Mouse (Mus musculus): ENCODE results near the gene Hbq1b. TPM values are rescaled to one million over a fixed set of nuclear protein-coding genes. Genes with fewer than 3 reads are reported as not detected.

The Hbq1b gene
- polyA plus RNA-seq, 1 experiment, result 1.9 TPM

- Histone ChIP-seq H3K27ac (ENCODE audit: insufficient read depth, low read length) (no peak overlapping the region), H3K4me1 (ENCODE audit: control insufficient read depth, insufficient read depth, low read length) (peaks cover 18% of the 10 kb centered on the region), H3K4me3 (ENCODE audit: insufficient read depth, low read length) (no peak overlapping the region)
- TF ChIP-seq POLR2A (IDR thresholded peaks at IDR 0.05; ENCODE audit: extremely low read depth, insufficient read depth, low read length) (no peak), CTCF (IDR thresholded peaks at IDR 0.05; ENCODE audit: extremely low read depth, insufficient read depth, low read length) (peak; percentile 22; the same call in 1 of the 2 replicates)
Observed at GRCm38 (mm10) chr11:32247068-32247467, 39.7 kb upstream of the Hbq1b start.

- no peak overlapping the region for H3K4me3 ChIP-seq (ENCODE audit: insufficient read depth, low read length)
- TF ChIP-seq CTCF (IDR thresholded peaks at IDR 0.05; ENCODE audit: extremely low read depth, insufficient read depth, low read length) (no peak), POLR2A (IDR thresholded peaks at IDR 0.05; ENCODE audit: extremely low read depth, insufficient read depth, low read length) (no peak)
- H3K4me1 ChIP-seq (ENCODE audit: control insufficient read depth, insufficient read depth, low read length), result peaks cover 9% of the 10 kb centered on the region
- H3K27ac ChIP-seq (ENCODE audit: insufficient read depth, low read length), result no peak overlapping the region
Observed at GRCm38 (mm10) chr11:32248350-32248749, 38.4 kb upstream of the Hbq1b start.

- H3K27ac ChIP-seq (ENCODE audit: insufficient read depth, low read length), result no peak overlapping the region
- H3K4me1 ChIP-seq (ENCODE audit: control insufficient read depth, insufficient read depth, low read length), result peaks cover 3% of the 10 kb centered on the region; the same call in 1 of the 2 replicates
- no peak overlapping the region for H3K4me3 ChIP-seq (ENCODE audit: insufficient read depth, low read length)
- TF ChIP-seq POLR2A (IDR thresholded peaks at IDR 0.05; ENCODE audit: extremely low read depth, insufficient read depth, low read length), result no peak
- TF ChIP-seq CTCF (IDR thresholded peaks at IDR 0.05; ENCODE audit: extremely low read depth, insufficient read depth, low read length), result no peak
Observed at GRCm38 (mm10) chr11:32250880-32251763, 35.6 kb upstream of the Hbq1b start.

GRCm38 (mm10) chr11:32253121-32253520 lies 33.6 kb upstream of the Hbq1b start:
- peaks cover 3% of the 10 kb centered on the region; the same call in 1 of the 2 replicates for H3K4me1 ChIP-seq (ENCODE audit: control insufficient read depth, insufficient read depth, low read length)
- H3K4me3 ChIP-seq (ENCODE audit: insufficient read depth, low read length), result no peak overlapping the region
- no peak for TF ChIP-seq CTCF (IDR thresholded peaks at IDR 0.05; ENCODE audit: extremely low read depth, insufficient read depth, low read length)
- no peak for TF ChIP-seq POLR2A (IDR thresholded peaks at IDR 0.05; ENCODE audit: extremely low read depth, insufficient read depth, low read length)
- no peak overlapping the region for H3K27ac ChIP-seq (ENCODE audit: insufficient read depth, low read length)

GRCm38 (mm10) chr11:32256146-32256545 lies 30.6 kb upstream of the Hbq1b start:
- H3K27ac ChIP-seq (ENCODE audit: insufficient read depth, low read length), result no peak overlapping the region
- H3K4me1 ChIP-seq (ENCODE audit: control insufficient read depth, insufficient read depth, low read length), result peaks cover 3% of the 10 kb centered on the region; the same call in 1 of the 2 replicates
- TF ChIP-seq POLR2A (IDR thresholded peaks at IDR 0.05; ENCODE audit: extremely low read depth, insufficient read depth, low read length), result no peak
- no peak for TF ChIP-seq CTCF (IDR thresholded peaks at IDR 0.05; ENCODE audit: extremely low read depth, insufficient read depth, low read length)
- no peak overlapping the region for H3K4me3 ChIP-seq (ENCODE audit: insufficient read depth, low read length)

GRCm38 (mm10) chr11:32256566-32256965 lies 30.2 kb upstream of the Hbq1b start:
- H3K4me3 ChIP-seq (ENCODE audit: insufficient read depth, low read length), result no peak overlapping the region
- no peak for TF ChIP-seq CTCF (IDR thresholded peaks at IDR 0.05; ENCODE audit: extremely low read depth, insufficient read depth, low read length)
- no peak overlapping the region for H3K27ac ChIP-seq (ENCODE audit: insufficient read depth, low read length)
- H3K4me1 ChIP-seq (ENCODE audit: control insufficient read depth, insufficient read depth, low read length), result peaks cover 2% of the 10 kb centered on the region; the same call in 1 of the 2 replicates

- Histone ChIP-seq H3K27ac (ENCODE audit: insufficient read depth, low read length) (no peak overlapping the region), H3K4me3 (ENCODE audit: insufficient read depth, low read length) (no peak overlapping the region), H3K4me1 (ENCODE audit: control insufficient read depth, insufficient read depth, low read length) (no peaks in the 10 kb centered on the region; the same call in 1 of the 2 replicates)
- TF ChIP-seq POLR2A (IDR thresholded peaks at IDR 0.05; ENCODE audit: extremely low read depth, insufficient read depth, low read length) (no peak), CTCF (IDR thresholded peaks at IDR 0.05; ENCODE audit: extremely low read depth, insufficient read depth, low read length) (no peak)
Observed at GRCm38 (mm10) chr11:32262674-32263415, 23.9 kb upstream of the Hbq1b start.

GRCm38 (mm10) chr11:32265117-32265738 lies 21.5 kb upstream of the Hbq1b start:
- TF ChIP-seq POLR2A (IDR thresholded peaks at IDR 0.05; ENCODE audit: extremely low read depth, insufficient read depth, low read length) (no peak), CTCF (IDR thresholded peaks at IDR 0.05; ENCODE audit: extremely low read depth, insufficient read depth, low read length) (no peak)
- no peak overlapping the region for H3K4me3 ChIP-seq (ENCODE audit: insufficient read depth, low read length)

GRCm38 (mm10) chr11:32266194-32266593 lies 20.6 kb upstream of the Hbq1b start:
- TF ChIP-seq CTCF (IDR thresholded peaks at IDR 0.05; ENCODE audit: extremely low read depth, insufficient read depth, low read length) (no peak), POLR2A (IDR thresholded peaks at IDR 0.05; ENCODE audit: extremely low read depth, insufficient read depth, low read length) (no peak)
- no peak overlapping the region for H3K27ac ChIP-seq (ENCODE audit: insufficient read depth, low read length)
- no peaks in the 10 kb centered on the region; the same call in 1 of the 2 replicates for H3K4me1 ChIP-seq (ENCODE audit: control insufficient read depth, insufficient read depth, low read length)
- no peak overlapping the region; the same call in 1 of the 2 replicates for H3K4me3 ChIP-seq (ENCODE audit: insufficient read depth, low read length)

More at GRCm38 (mm10) chr11:32265117-32265738, 21.5 kb upstream of the Hbq1b start:
- Histone ChIP-seq H3K27ac (ENCODE audit: insufficient read depth, low read length) (no peak overlapping the region), H3K4me1 (ENCODE audit: control insufficient read depth, insufficient read depth, low read length) (no peaks in the 10 kb centered on the region; the same call in 1 of the 2 replicates)
